Mouse (Mus musculus) liver, adult 2 months (tissue): ENCODE measurements around the gene Gm1043.

Experiments
- CTCF ChIP-seq: fragments of 200-500 bp; IDR thresholded peaks from 2 replicates; pipeline ENCODE4 v1.5.1; 2011; ENCODE audit warnings: low read depth, low read length, control low read depth
- POLR2A ChIP-seq: fragments of 200-500 bp; IDR thresholded peaks from 2 replicates; pipeline ENCODE4 v1.6.1; 2011; ENCODE audit warnings: low read length, control low read depth; ENCODE audit not compliant: insufficient read depth; ENCODE audit errors: extremely low read depth

DNA sequence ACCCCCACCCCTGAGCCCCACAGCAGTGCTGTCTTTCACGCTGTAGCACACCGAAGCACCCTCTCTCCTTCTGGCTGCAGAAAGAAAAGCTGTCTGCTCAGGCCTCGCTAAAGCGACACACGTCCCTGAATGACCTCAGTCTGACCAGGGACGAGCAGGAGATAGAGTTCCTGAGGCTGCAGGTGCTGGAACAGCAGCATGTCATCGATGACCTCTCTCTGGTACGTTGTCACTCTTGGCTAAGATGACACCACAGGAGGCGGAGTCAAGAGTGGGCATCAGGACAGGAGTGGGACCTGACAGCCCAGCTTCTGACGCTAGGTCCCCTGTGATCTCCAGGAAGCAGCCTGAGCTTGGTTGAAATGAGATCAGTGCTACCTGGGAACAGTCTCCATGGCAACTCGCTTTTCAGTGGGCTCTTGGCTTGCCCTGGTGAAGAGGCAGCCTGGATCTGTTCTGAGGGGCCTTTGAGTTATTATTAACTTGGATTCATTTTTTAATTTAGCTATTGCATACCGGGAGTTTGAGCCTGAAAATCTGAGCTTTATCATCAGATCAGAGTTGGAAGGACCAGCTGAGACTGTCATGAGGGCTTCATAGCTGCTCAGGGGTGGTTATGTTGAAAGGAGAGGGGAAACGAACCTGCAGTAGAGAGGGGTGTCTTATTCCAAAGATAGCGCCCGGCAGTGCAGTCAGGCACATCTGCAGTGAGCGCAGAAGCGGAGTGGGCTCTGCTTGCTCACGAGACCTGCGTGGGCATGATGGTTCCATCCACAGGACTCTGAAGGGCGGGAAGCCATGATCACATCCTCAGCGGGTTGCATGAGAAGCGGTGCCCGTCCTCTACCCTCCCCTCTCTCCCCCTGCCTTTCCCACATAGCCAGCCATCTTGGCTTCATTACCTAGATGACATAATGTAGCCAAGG, 20.6 kb downstream of the Gm1043 start:
- TF ChIP-seq CTCF (no peak), POLR2A (no peak)
